Mouse (Mus musculus) cortical plate, adult 2 months (tissue): ENCODE measurements around the gene Gsto2.

Experiments
- CTCF ChIP-seq: fragments of 200-500 bp; IDR thresholded peaks from 2 replicates; pipeline ENCODE4 v1.5.1; 2011; ENCODE audit warnings: mild to moderate bottlenecking, control low read depth, low read length; ENCODE audit not compliant: insufficient read depth; ENCODE audit errors: extremely low read depth
- POLR2A ChIP-seq: fragments of 200-500 bp; IDR thresholded peaks from 2 replicates; pipeline ENCODE4 v1.6.1; 2011; ENCODE audit warnings: mild to moderate bottlenecking, low read length, control low read depth; ENCODE audit not compliant: insufficient read depth; ENCODE audit errors: extremely low read depth

GRCm38 (mm10) chr19:47859180-47859579, 6.2 kb upstream of the Gsto2 start:
- no peak for TF ChIP-seq POLR2A
- TF ChIP-seq CTCF: no peak
